21 mouse cellular contexts compared by ENCODE assay signal in the genomic region with DNA sequence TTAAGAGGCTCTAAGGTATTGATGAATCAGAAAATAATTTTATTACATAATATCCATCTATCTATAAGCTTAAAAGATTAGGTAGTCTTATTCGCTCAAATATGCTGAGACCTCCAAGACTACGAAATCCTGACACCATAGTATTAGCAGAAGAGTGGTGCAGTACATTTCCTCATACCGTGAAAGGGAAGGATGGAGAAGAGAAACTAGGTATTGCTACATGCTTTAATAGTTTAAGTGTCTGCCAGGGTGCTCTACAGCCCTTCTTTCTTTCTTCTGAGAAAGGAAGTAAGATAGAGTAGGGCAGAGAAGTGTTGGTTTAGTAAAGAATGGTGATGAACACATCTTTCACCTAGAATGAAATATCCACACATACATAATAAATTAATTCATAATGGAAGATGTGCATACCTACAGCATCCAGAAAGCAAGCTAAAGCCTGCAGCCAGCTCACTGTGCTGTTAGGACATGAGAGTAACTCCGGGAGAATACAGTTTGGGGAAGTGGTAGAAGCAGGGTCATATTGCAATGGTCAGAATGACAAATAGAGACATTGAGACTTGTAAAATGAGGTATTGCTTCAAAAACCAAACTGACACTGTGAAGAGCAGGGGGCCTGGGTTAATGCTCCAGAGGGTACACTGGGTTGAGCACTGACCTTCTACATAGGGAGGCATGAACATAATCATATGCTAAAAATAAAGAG.
DNase-seq lines count a peak whose midpoint lies in the region; ATAC-seq and TF ChIP-seq lines count a peak whose summit lies in the region.
"Had no signal": no experiment of that assay in that cellular context is flagged by ENCODE, and none has a peak within 500 bp of the region (broad histone marks: within the 10 kb centered on the region; RNA-seq: fewer than 3 reads in every experiment).

No protein-coding gene starts in this region.

- 59% methylated on average over 4 of the region's 4 CpGs for WGBS in liver, postnatal 0 days (ENCODE audit: insufficient replicate concordance)
- WGBS in kidney, embryonic 15.5 days: 92% methylated on average over 4 of the region's 4 CpGs

- H3K4me2 ChIP-seq in liver, postnatal 0 days (ENCODE audit: low read depth, low read length): no peak overlapping the region
- H3K4me2 ChIP-seq in CH12.LX (ENCODE audit: insufficient read depth, low read depth, poor library complexity, severe bottlenecking): no peak overlapping the region
- no peak overlapping the region for H3K4me2 ChIP-seq in kidney, embryonic 15.5 days
- H3K4me2 ChIP-seq: forebrain, embryonic 13.5 days; heart, embryonic 13.5 days; hindbrain, embryonic 12.5 days had no signal

- DNase-seq in liver, postnatal 0 days: no peak
- DNase-seq in liver: no peak
- DNase-seq in CH12.LX (ENCODE audit: extremely low read depth): peak; percentile 33
- no peak for DNase-seq in urinary bladder, postnatal 36 days (ENCODE audit: low spot score in 2 of 2)
- DNase-seq: adrenal gland, postnatal 10 days; cerebellum, adult 18-20 months; cerebellum, adult 9-11 months; cerebellum, postnatal 36 days; forebrain, postnatal 0 days; gastrocnemius, adult 2 months; gastrocnemius, postnatal 25 days; heart, adult 11 months; heart, postnatal 36 days had no signal

- TF ChIP-seq CTCF in liver, postnatal 0 days (IDR thresholded peaks at IDR 0.05; ENCODE audit: low read depth): no peak
- no peak for TF ChIP-seq CTCF in CH12.LX (conservative IDR thresholded peaks at IDR 0.05 in 1 of 2, IDR thresholded peaks at IDR 0.05 in 1 of 2; ENCODE audit: low read depth in 2 of 2, low read length in 2 of 2)

- no peak overlapping the region for H3K9ac ChIP-seq in liver, postnatal 0 days (replicated peaks)
- H3K9ac ChIP-seq in CH12.LX (ENCODE audit: insufficient read depth, low read depth): no peak overlapping the region
- H3K9ac ChIP-seq in kidney, embryonic 15.5 days: no peak overlapping the region
- H3K9ac ChIP-seq: forebrain, embryonic 13.5 days; forebrain, postnatal 0 days; heart, embryonic 13.5 days; hindbrain, embryonic 12.5 days had no signal

- no peak for TF ChIP-seq RAD21 in CH12.LX (IDR thresholded peaks at IDR 0.05; ENCODE audit: low read depth, low read length)

- dilution Hi-C loops in CH12.LX (cut with MboI; ENCODE audit: extremely low pct_ligation_motif_present, extremely low pct_unique_long_range_greater_than_20kb, low sequenced_read_pairs): no loop called here

- H3K4me1 ChIP-seq in liver, postnatal 0 days (ENCODE audit: insufficient read depth): no peaks in the 10 kb centered on the region
- peaks cover 2 to 43% of the 10 kb centered on the region in 2 experiments; a peak in 3 of 4 replicates for H3K4me1 ChIP-seq in CH12.LX (ENCODE audit: control insufficient read depth in 1 of 2, insufficient read depth in 2 of 2)
- H3K4me1 ChIP-seq in kidney, embryonic 15.5 days: no peaks in the 10 kb centered on the region

- no peaks in the 10 kb centered on the region for H3K9me3 ChIP-seq in liver, postnatal 0 days (ENCODE audit: low read length)
- H3K9me3 ChIP-seq in CH12.LX (replicated peaks; ENCODE audit: low read length): no peaks in the 10 kb centered on the region
- H3K9me3 ChIP-seq in kidney, embryonic 15.5 days (replicated peaks): no peaks in the 10 kb centered on the region
- H3K9me3 ChIP-seq: embryonic facial prominence, embryonic 10.5 days; forebrain, embryonic 13.5 days; heart, embryonic 13.5 days; hindbrain, embryonic 12.5 days had no signal

- TF ChIP-seq EP300 in liver, postnatal 0 days (IDR thresholded peaks at IDR 0.05; ENCODE audit: low read depth): no peak
- TF ChIP-seq EP300 in CH12.LX (IDR thresholded peaks at IDR 0.05; ENCODE audit: low read length): peak; percentile 48; the same call in 1 of the 2 replicates

- peak; percentile 66 for ATAC-seq in liver, postnatal 0 days
- peak; percentile 96 for ATAC-seq in granulocyte monocyte progenitor cell, adult 5-6 weeks (replicated peaks; ENCODE audit: poor library complexity, severe bottlenecking)
- peak; percentile 92 for ATAC-seq in monocyte, adult 5-6 weeks (replicated peaks; ENCODE audit: insufficient number of reproducible peaks, low FRiP score, low TSS enrichment, poor library complexity, severe bottlenecking)
- no peak for ATAC-seq in kidney, embryonic 15.5 days (replicated peaks; ENCODE audit: low FRiP score)
- ATAC-seq: forebrain, embryonic 13.5 days; forebrain, postnatal 0 days; hindbrain, embryonic 16.5 days had no signal

- no peak for TF ChIP-seq POLR2A in CH12.LX (IDR thresholded peaks at IDR 0.05; ENCODE audit: low read depth, low read length)

- no peaks in the 10 kb centered on the region for H3K36me3 ChIP-seq in liver, postnatal 0 days (replicated peaks; ENCODE audit: insufficient read depth, low read length)
- H3K36me3 ChIP-seq in CH12.LX (replicated peaks in 1 of 2; ENCODE audit: control insufficient read depth in 1 of 2, insufficient read depth in 1 of 2, low read length in 1 of 2): no peaks in the 10 kb centered on the region
- H3K36me3 ChIP-seq in kidney, embryonic 15.5 days: no peaks in the 10 kb centered on the region

- no peaks in the 10 kb centered on the region for H3K27me3 ChIP-seq in liver, postnatal 0 days (ENCODE audit: insufficient read depth, low read length)
- no peaks in the 10 kb centered on the region for H3K27me3 ChIP-seq in CH12.LX (replicated peaks)
- H3K27me3 ChIP-seq in kidney, embryonic 15.5 days: no peaks in the 10 kb centered on the region
- H3K27me3 ChIP-seq: forebrain, embryonic 13.5 days; heart, embryonic 13.5 days; hindbrain, embryonic 12.5 days had no signal

- H3K4me3 ChIP-seq in liver, postnatal 0 days (ENCODE audit: low read depth, low read length): no peak overlapping the region
- H3K4me3 ChIP-seq in CH12.LX (replicated peaks in 1 of 3; ENCODE audit: low read depth in 2 of 3, low read length in 2 of 3, poor library complexity in 1 of 3): no peak overlapping the region
- no peak overlapping the region for H3K4me3 ChIP-seq in kidney, embryonic 15.5 days (replicated peaks)
- H3K4me3 ChIP-seq: embryonic facial prominence, embryonic 10.5 days; forebrain, embryonic 13.5 days; gastrocnemius, adult 2 months; heart, embryonic 13.5 days; hindbrain, embryonic 12.5 days had no signal

- in situ Hi-C loops in CH12.LX (cut with MboI; ENCODE audit: low pct_ligation_motif_present, low pct_unique_long_range_greater_than_20kb, low sequenced_read_pairs): no loop called here

- H3K27ac ChIP-seq in liver, postnatal 0 days (ENCODE audit: low read depth): no peak overlapping the region
- no peak overlapping the region for H3K27ac ChIP-seq in CH12.LX (ENCODE audit: insufficient read depth, low read depth)
- H3K27ac ChIP-seq in kidney, embryonic 15.5 days: no peak overlapping the region
- H3K27ac ChIP-seq: embryonic facial prominence, embryonic 10.5 days; forebrain, embryonic 13.5 days; gastrocnemius, adult 2 months; heart, embryonic 13.5 days; hindbrain, embryonic 12.5 days had no signal

- H3K79me2 ChIP-seq in CH12.LX (replicated peaks; ENCODE audit: control insufficient read depth, extremely low read depth, insufficient read depth, poor library complexity, severe bottlenecking): no peaks in the 10 kb centered on the region

TF ChIP-seq in CH12.LX, 34 proteins besides CTCF, POLR2A, EP300 and RAD21:
- TF ChIP-seq CHD1 (IDR thresholded peaks at IDR 0.05; ENCODE audit: low read depth, low read length): no peak
- TF ChIP-seq USF1 (IDR thresholded peaks at IDR 0.05; ENCODE audit: low read depth, low read length): no peak
- no peak for TF ChIP-seq MYC (IDR thresholded peaks at IDR 0.05; ENCODE audit: low read depth, low read length)
- no peak for TF ChIP-seq GABPA (IDR thresholded peaks at IDR 0.05; ENCODE audit: insufficient replicate concordance, low read depth, low read length)
- TF ChIP-seq IRF4 (IDR thresholded peaks at IDR 0.05; ENCODE audit: low read depth, low read length): peak; percentile 14; the same call in 1 of the 2 replicates
- TF ChIP-seq ZC3H11A (IDR thresholded peaks at IDR 0.05; ENCODE audit: low read depth, low read length): no peak
